Mouse (Mus musculus): ENCODE data around the gene P4ha1. TPM values are rescaled to one million over a fixed set of nuclear protein-coding genes. Genes with fewer than 3 reads are reported as not detected.

Gene P4ha1
- polyA plus RNA-seq, 1 experiment from 2014 or later = 28.7 TPM

DNA sequence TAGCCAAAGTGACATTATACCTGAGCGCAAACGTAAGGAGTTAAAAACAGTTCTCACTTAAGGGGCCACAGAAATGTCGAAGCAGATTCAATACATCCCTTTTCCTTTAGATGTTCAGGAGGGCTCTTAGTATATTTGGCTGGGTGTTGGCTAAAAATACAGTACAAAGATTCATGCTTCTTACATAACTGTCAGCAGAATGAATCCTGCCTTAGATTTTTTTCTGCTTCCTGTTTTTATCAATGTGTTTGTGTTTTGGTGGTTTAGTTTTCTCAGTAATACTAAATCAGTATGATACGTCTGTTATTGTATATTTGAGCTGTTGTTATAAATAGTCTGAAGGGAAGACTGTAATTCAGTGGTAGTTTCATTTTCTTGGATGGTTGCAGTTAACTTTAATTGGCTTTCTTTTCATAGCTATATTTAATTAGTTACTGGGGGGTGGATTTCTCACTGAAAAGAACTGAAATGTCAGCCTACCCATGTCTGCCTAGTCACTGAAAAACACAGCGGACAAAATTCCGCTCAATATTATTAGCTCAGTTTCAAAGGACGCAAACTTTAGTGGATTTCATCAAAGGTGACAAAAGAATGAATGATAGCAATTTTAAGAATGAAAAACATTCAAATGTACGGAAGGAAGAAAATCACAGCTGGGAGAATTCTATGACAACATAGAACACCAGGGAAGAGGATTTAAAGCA, 3.7 kb downstream of the P4ha1 start:
- Histone ChIP-seq H3K4me3 (no peak overlapping the region), H3K4me1 (replicated peaks) (peaks cover 24% of the 10 kb centered on the region), H3K9ac (no peak overlapping the region), H3K36me3 (no peaks in the 10 kb centered on the region), H3K27ac (replicated peaks) (no peak overlapping the region), H3K4me2 (no peak overlapping the region), H3K9me3 (no peaks in the 10 kb centered on the region), H3K27me3 (no peaks in the 10 kb centered on the region)
- no peak for ATAC-seq (ENCODE audit: low FRiP score, low read depth)
- 74% methylated on average over 8 of the region's 8 CpGs for WGBS

DNA sequence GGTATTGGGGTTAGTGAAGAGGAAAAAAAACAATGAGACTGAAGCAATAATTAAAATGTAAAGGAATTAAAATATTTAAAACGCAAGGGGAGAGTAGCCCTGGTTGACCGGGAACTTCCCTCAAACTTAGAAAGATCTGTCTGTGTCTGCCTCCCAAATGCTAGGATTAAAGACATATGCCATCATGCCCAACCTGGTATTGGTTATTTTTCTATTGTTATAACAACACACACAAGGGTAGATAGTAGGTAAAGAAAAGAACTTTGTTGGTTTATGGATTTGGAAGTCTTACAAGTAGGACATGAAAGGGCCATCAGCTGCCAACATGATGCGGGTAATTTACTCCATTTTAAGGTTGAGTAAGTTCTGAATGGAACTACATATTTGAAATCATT, 4.2 kb downstream of the P4ha1 start:
- H3K36me3 ChIP-seq = no peaks in the 10 kb centered on the region
- H3K27ac ChIP-seq (replicated peaks) = no peak overlapping the region
- no peak overlapping the region for H3K9ac ChIP-seq
- no peaks in the 10 kb centered on the region for H3K9me3 ChIP-seq
- H3K27me3 ChIP-seq = no peaks in the 10 kb centered on the region
- peaks cover 23% of the 10 kb centered on the region for H3K4me1 ChIP-seq (replicated peaks)
- no peak overlapping the region for H3K4me2 ChIP-seq
- ATAC-seq (ENCODE audit: low FRiP score, low read depth) = no peak
- no peak overlapping the region for H3K4me3 ChIP-seq
- 93% methylated on average over 3 of the region's 3 CpGs for WGBS

GRCm38 (mm10) chr10:59331546-59332256, 8.6 kb downstream of the P4ha1 start:
- no peaks in the 10 kb centered on the region for H3K9me3 ChIP-seq
- H3K27me3 ChIP-seq = no peaks in the 10 kb centered on the region
- no peak overlapping the region for H3K9ac ChIP-seq
- 87% methylated on average over 6 of the region's 6 CpGs for WGBS
- H3K27ac ChIP-seq (replicated peaks) = no peak overlapping the region
- no peak for ATAC-seq (ENCODE audit: low FRiP score, low read depth)
- H3K4me2 ChIP-seq = no peak overlapping the region
- no peaks in the 10 kb centered on the region for H3K36me3 ChIP-seq
- no peak overlapping the region for H3K4me3 ChIP-seq
- peaks cover 7% of the 10 kb centered on the region; the same call in 1 of the 2 replicates for H3K4me1 ChIP-seq (replicated peaks)

GRCm38 (mm10) chr10:59333400-59333799, 10.3 kb downstream of the P4ha1 start:
- Histone ChIP-seq H3K4me1 (replicated peaks) (peaks cover 4% of the 10 kb centered on the region; the same call in 1 of the 2 replicates), H3K27me3 (no peaks in the 10 kb centered on the region), H3K4me3 (no peak overlapping the region), H3K4me2 (no peak overlapping the region), H3K9me3 (no peaks in the 10 kb centered on the region), H3K36me3 (peaks cover 6% of the 10 kb centered on the region), H3K27ac (replicated peaks) (no peak overlapping the region), H3K9ac (no peak overlapping the region)
- 87% methylated on average over 4 of the region's 4 CpGs for WGBS
- ATAC-seq (ENCODE audit: low FRiP score, low read depth) = no peak

DNA sequence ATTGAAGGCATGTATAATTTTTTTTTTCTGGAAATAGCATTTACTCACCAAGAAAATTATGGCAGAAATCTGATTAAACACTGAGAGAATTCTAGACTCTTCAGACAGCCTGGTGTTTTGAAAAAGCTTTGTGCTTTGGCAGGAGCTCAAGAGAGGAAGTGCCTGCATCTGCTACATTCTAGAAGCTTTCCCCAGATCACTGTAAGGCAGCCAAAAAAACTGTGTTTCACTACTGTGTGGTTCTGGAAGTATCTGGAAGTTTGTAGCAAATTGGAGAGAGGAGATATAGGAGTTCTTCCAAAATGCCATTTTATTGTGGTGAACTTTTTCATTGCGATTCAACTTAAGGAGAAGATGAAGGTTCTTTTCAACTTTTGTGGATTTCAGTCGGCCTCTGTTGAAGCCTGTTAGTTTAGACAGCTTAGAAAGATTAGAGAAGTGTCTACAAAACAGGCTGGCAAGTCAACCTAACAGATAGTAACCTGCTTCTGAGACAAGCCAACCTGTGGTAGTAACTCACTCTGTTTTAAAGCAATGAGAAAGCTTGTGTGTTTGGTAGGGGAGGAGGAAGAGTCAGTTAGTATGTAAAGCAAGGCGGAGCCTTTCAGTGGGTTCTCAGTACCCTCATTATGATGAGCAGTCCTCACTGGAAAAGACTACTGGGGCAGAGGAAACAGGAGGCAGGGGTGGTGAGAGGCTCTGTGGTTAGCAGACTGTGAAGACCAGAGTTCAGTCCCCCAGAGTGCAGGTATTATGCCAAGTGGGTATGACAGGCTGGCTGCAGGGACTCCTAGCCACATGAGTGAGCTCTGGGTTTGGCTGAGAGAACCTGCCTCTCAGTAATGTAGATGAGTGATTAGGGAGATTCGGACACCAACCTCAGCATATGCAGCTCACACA, 12.1 kb downstream of the P4ha1 start:
- Histone ChIP-seq H3K9ac (no peak overlapping the region), H3K9me3 (no peaks in the 10 kb centered on the region), H3K36me3 (peaks cover 16% of the 10 kb centered on the region), H3K4me3 (no peak overlapping the region), H3K4me2 (no peak overlapping the region), H3K4me1 (replicated peaks) (peaks cover 4% of the 10 kb centered on the region; the same call in 1 of the 2 replicates), H3K27me3 (no peaks in the 10 kb centered on the region), H3K27ac (replicated peaks) (no peak overlapping the region)
- 84% methylated on average over 4 of the region's 4 CpGs for WGBS
- no peak for ATAC-seq (ENCODE audit: low FRiP score, low read depth)

DNA sequence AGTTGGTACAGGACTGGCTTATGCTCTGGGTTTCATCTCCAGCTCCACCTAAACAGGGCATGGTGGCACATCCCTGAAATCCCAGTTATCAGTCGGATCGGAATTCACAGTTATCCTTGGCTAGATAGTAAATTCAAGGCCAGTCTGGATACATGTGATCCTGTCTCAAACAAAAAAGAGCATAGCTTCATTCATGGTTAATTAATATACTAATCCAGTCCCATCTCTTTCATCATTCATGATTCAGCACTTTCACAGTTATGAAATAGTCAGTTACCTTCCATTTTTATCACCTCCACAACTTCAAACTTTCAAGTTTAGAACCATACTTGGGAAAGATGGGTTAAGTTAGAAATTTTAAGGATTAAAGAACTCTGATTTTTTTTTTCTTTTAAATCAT, 13.0 kb downstream of the P4ha1 start:
- H3K4me1 ChIP-seq (replicated peaks) = peaks cover 4% of the 10 kb centered on the region; the same call in 1 of the 2 replicates
- no peak overlapping the region for H3K9ac ChIP-seq
- H3K27ac ChIP-seq (replicated peaks) = no peak overlapping the region
- no peak overlapping the region for H3K4me2 ChIP-seq
- H3K4me3 ChIP-seq = no peak overlapping the region
- H3K27me3 ChIP-seq = no peaks in the 10 kb centered on the region
- no peak for ATAC-seq (ENCODE audit: low FRiP score, low read depth)
- H3K9me3 ChIP-seq = no peaks in the 10 kb centered on the region
- peaks cover 24% of the 10 kb centered on the region for H3K36me3 ChIP-seq
- WGBS = 90% methylated on average over 2 of the region's 2 CpGs

- Histone ChIP-seq H3K9ac (no peak overlapping the region), H3K9me3 (no peaks in the 10 kb centered on the region), H3K36me3 (peaks cover 29% of the 10 kb centered on the region), H3K27ac (replicated peaks) (no peak overlapping the region), H3K4me1 (replicated peaks) (no peaks in the 10 kb centered on the region), H3K27me3 (no peaks in the 10 kb centered on the region), H3K4me3 (no peak overlapping the region), H3K4me2 (no peak overlapping the region)
- 89% methylated on average over 2 of the region's 2 CpGs for WGBS
- no peak for ATAC-seq (ENCODE audit: low FRiP score, low read depth)
Observed at GRCm38 (mm10) chr10:59346560-59346959, 23.5 kb downstream of the P4ha1 start.

DNA sequence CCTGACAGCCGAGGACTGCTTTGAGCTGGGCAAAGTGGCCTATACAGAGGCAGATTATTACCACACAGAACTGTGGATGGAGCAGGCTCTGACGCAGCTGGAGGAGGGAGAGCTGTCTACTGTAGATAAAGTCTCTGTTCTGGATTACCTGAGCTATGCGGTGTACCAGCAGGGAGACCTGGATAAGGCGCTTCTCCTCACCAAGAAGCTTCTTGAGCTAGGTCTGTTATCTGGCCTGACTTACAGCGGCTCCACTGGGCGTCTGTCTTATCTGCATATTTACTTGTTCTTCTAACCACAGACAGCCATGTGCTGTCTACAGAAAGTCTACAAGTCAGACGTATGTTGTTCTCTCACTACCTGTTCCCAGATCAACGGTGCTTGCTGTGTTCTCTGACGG, 25.1 kb downstream of the P4ha1 start:
- 95% methylated on average over 9 of the region's 9 CpGs for WGBS
- no peak overlapping the region for H3K27ac ChIP-seq (replicated peaks)
- no peak overlapping the region for H3K4me3 ChIP-seq
- H3K9me3 ChIP-seq = no peaks in the 10 kb centered on the region
- no peaks in the 10 kb centered on the region for H3K27me3 ChIP-seq
- H3K36me3 ChIP-seq = peaks cover 37% of the 10 kb centered on the region
- no peak; the same call in 1 of the 2 replicates for ATAC-seq (ENCODE audit: low FRiP score, low read depth)
- no peaks in the 10 kb centered on the region for H3K4me1 ChIP-seq (replicated peaks)
- H3K9ac ChIP-seq = no peak overlapping the region
- no peak overlapping the region for H3K4me2 ChIP-seq

DNA sequence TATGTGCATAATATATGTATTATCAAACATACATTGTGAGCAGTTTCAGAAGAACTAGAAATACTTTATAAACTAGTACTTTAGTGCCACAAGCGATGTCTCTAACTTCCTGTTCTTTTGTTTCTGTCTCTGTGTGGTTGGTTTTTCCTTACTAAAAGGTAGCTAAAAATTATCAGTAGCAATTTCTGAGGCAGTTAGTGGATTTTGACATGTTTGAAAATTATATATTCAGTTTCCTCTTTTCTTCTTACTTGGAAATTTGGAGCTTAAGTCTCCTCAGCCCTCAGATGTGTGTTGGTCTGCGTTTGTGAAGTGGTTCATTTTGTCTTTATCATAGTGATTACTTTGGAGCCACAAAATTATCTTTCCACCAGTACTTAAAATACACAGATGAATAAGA, 26.4 kb downstream of the P4ha1 start:
- Histone ChIP-seq H3K27ac (replicated peaks) (no peak overlapping the region), H3K9ac (no peak overlapping the region), H3K9me3 (no peaks in the 10 kb centered on the region), H3K36me3 (peaks cover 36% of the 10 kb centered on the region), H3K27me3 (no peaks in the 10 kb centered on the region), H3K4me3 (no peak overlapping the region), H3K4me1 (replicated peaks) (no peaks in the 10 kb centered on the region), H3K4me2 (no peak overlapping the region)
- WGBS = 98% methylated on average over 2 of the region's 2 CpGs
- ATAC-seq (ENCODE audit: low FRiP score, low read depth) = no peak

DNA sequence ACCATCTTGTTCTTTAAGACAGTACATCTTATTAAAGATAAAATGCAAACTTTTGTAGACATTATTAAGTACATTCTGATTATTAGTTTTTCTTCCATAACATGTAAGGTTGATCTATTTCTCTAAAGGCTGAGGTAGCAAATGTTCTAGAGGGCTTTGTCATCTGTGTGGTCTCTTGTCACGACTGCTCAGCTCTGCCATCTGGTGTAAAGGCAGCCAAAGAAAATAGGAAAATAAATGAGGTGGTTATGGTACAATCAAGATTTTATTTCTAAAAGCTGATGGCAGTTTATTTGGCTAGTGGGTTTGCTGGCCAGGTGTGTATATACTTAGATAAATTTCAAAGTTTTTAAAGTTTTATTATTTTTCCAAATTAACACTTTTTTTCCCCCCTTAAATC, 30.0 kb downstream of the P4ha1 start:
- H3K36me3 ChIP-seq = peaks cover 43% of the 10 kb centered on the region
- H3K9me3 ChIP-seq = no peaks in the 10 kb centered on the region
- no peak overlapping the region for H3K4me3 ChIP-seq
- H3K27ac ChIP-seq (replicated peaks) = no peak overlapping the region
- 29% methylated on average over 1 of the region's 1 CpGs for WGBS
- H3K27me3 ChIP-seq = no peaks in the 10 kb centered on the region
- H3K4me1 ChIP-seq (replicated peaks) = no peaks in the 10 kb centered on the region
- no peak overlapping the region for H3K4me2 ChIP-seq
- no peak overlapping the region for H3K9ac ChIP-seq
- ATAC-seq (ENCODE audit: low FRiP score, low read depth) = no peak

- Histone ChIP-seq H3K4me2 (no peak overlapping the region), H3K27me3 (no peaks in the 10 kb centered on the region), H3K36me3 (peaks cover 34% of the 10 kb centered on the region), H3K9ac (no peak overlapping the region), H3K4me3 (no peak overlapping the region), H3K4me1 (replicated peaks) (no peaks in the 10 kb centered on the region), H3K9me3 (no peaks in the 10 kb centered on the region), H3K27ac (replicated peaks) (no peak overlapping the region)
- WGBS = 74% methylated on average over 12 of the region's 12 CpGs
- no peak for ATAC-seq (ENCODE audit: low FRiP score, low read depth)
Observed at GRCm38 (mm10) chr10:59354120-59354519, 31.0 kb downstream of the P4ha1 start.

- WGBS = 79% methylated on average over 8 of the region's 8 CpGs
- H3K9ac ChIP-seq = no peak overlapping the region
- no peaks in the 10 kb centered on the region for H3K27me3 ChIP-seq
- H3K27ac ChIP-seq (replicated peaks) = no peak overlapping the region
- H3K4me2 ChIP-seq = no peak overlapping the region
- no peaks in the 10 kb centered on the region for H3K9me3 ChIP-seq
- H3K4me3 ChIP-seq = no peak overlapping the region
- ATAC-seq (ENCODE audit: low FRiP score, low read depth) = no peak
- H3K36me3 ChIP-seq = peaks cover 34% of the 10 kb centered on the region
- H3K4me1 ChIP-seq (replicated peaks) = no peaks in the 10 kb centered on the region
Observed at GRCm38 (mm10) chr10:59355020-59355419, 31.9 kb downstream of the P4ha1 start.

Data from hindbrain, embryonic 15.5 days (tissue).